Comparison of ENCODE assay signal across 21 mouse cellular contexts in the genomic region with DNA sequence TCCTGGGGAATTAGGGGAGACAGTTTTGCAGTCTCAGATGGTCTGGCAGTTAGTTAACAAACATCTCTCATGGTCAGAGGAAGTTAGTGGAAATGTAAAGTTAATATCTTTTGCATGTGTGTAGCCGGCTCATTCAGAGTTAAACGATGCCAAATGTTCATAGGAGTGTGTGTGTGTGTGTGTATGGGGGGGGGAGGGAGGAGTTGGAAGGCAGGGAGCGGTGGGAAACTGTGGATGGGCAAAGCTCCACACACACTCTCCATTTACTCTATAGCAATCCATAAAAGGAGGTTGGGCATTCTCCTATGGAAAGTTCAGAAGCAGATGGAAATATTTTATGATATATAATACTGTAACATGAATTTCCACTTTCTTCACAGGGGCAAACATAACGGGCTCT.
DNase-seq lines count a peak whose midpoint lies in the region; ATAC-seq lines count a peak whose summit lies in the region.
"Had no signal": no experiment of that assay in that cellular context is flagged by ENCODE, and none has a peak within 500 bp of the region (broad histone marks: within the 10 kb centered on the region; RNA-seq: fewer than 3 reads in every experiment).

No protein-coding gene starts in this region.

- H3K27ac ChIP-seq in embryonic facial prominence, embryonic 11.5 days (replicated peaks; ENCODE audit: low read depth, low read length), result no peak overlapping the region
- no peak overlapping the region for H3K27ac ChIP-seq in embryonic facial prominence, embryonic 10.5 days (replicated peaks)
- H3K27ac ChIP-seq in embryonic facial prominence, embryonic 12.5 days, result 0 out of 2 replicates have a peak overlapping the region, but pooled peaks have one; percentile 50
- peak overlapping the region; percentile 33; the same call in 1 of the 2 replicates for H3K27ac ChIP-seq in limb, embryonic 15.5 days
- H3K27ac ChIP-seq: forebrain, embryonic 13.5 days; gastrocnemius, adult 2 months; heart, embryonic 13.5 days; hindbrain, embryonic 12.5 days had no signal

- no peaks in the 10 kb centered on the region for H3K36me3 ChIP-seq in embryonic facial prominence, embryonic 11.5 days (replicated peaks; ENCODE audit: control insufficient read depth, insufficient read depth, low read depth, low read length)
- no peaks in the 10 kb centered on the region for H3K36me3 ChIP-seq in embryonic facial prominence, embryonic 10.5 days (replicated peaks)
- H3K36me3 ChIP-seq in embryonic facial prominence, embryonic 12.5 days, result no peaks in the 10 kb centered on the region
- H3K36me3 ChIP-seq in limb, embryonic 15.5 days, result no peaks in the 10 kb centered on the region
- H3K36me3 ChIP-seq: heart, embryonic 13.5 days; hindbrain, embryonic 12.5 days had no signal

- no peaks in the 10 kb centered on the region for H3K4me1 ChIP-seq in embryonic facial prominence, embryonic 11.5 days (ENCODE audit: control insufficient read depth, insufficient read depth, low read length)
- H3K4me1 ChIP-seq in embryonic facial prominence, embryonic 10.5 days, result no peaks in the 10 kb centered on the region
- peaks cover 6% of the 10 kb centered on the region for H3K4me1 ChIP-seq in embryonic facial prominence, embryonic 12.5 days
- H3K4me1 ChIP-seq in limb, embryonic 15.5 days, result peaks cover 4% of the 10 kb centered on the region; the same call in 1 of the 2 replicates
- H3K4me1 ChIP-seq: forebrain, embryonic 13.5 days; heart, embryonic 13.5 days had no signal

- no peaks in the 10 kb centered on the region for H3K27me3 ChIP-seq in embryonic facial prominence, embryonic 11.5 days (ENCODE audit: control insufficient read depth, insufficient read depth, low read length)
- no peaks in the 10 kb centered on the region for H3K27me3 ChIP-seq in embryonic facial prominence, embryonic 10.5 days (replicated peaks; ENCODE audit: low read depth, poor library complexity, severe bottlenecking)
- H3K27me3 ChIP-seq in embryonic facial prominence, embryonic 12.5 days, result no peaks in the 10 kb centered on the region
- H3K27me3 ChIP-seq in limb, embryonic 15.5 days, result no peaks in the 10 kb centered on the region
- H3K27me3 ChIP-seq: forebrain, embryonic 13.5 days; heart, embryonic 13.5 days; hindbrain, embryonic 12.5 days had no signal

- 0 out of 2 replicates have a peak, but pooled peaks have one; percentile 39 for ATAC-seq in embryonic facial prominence, embryonic 11.5 days (replicated peaks; ENCODE audit: insufficient number of reproducible peaks, low FRiP score, low TSS enrichment, low read depth)
- peak; percentile 62; the same call in 1 of the 2 replicates for ATAC-seq in embryonic facial prominence, embryonic 12.5 days (ENCODE audit: insufficient number of reproducible peaks, insufficient read depth, low FRiP score, low TSS enrichment)
- peak; percentile 80 for ATAC-seq in limb, embryonic 15.5 days (ENCODE audit: insufficient number of reproducible peaks, low FRiP score, low TSS enrichment, low read depth)
- ATAC-seq in inflammation-experienced regulatory T-cells, adult 6 months, result no peak
- ATAC-seq: forebrain, embryonic 13.5 days; forebrain, postnatal 0 days; hindbrain, embryonic 16.5 days had no signal

- H3K4me3 ChIP-seq in embryonic facial prominence, embryonic 11.5 days (ENCODE audit: low read depth, low read length), result no peak overlapping the region
- H3K4me3 ChIP-seq in embryonic facial prominence, embryonic 10.5 days, result no peak overlapping the region
- no peak overlapping the region for H3K4me3 ChIP-seq in embryonic facial prominence, embryonic 12.5 days
- no peak overlapping the region for H3K4me3 ChIP-seq in limb, embryonic 15.5 days
- H3K4me3 ChIP-seq: forebrain, embryonic 13.5 days; gastrocnemius, adult 2 months; heart, embryonic 13.5 days; hindbrain, embryonic 12.5 days had no signal

- 50% methylated on average over 4 of the region's 4 CpGs for WGBS in embryonic facial prominence, embryonic 11.5 days
- WGBS in embryonic facial prominence, embryonic 10.5 days, result 78% methylated on average over 4 of the region's 4 CpGs
- 34% methylated on average over 4 of the region's 4 CpGs for WGBS in embryonic facial prominence, embryonic 12.5 days
- WGBS in limb, embryonic 15.5 days, result 16% methylated on average over 4 of the region's 4 CpGs

- H3K4me2 ChIP-seq in embryonic facial prominence, embryonic 11.5 days (ENCODE audit: low read depth, low read length), result no peak overlapping the region
- H3K4me2 ChIP-seq in embryonic facial prominence, embryonic 12.5 days (replicated peaks), result 0 out of 2 replicates have a peak overlapping the region, but pooled peaks have one; percentile 5
- H3K4me2 ChIP-seq in limb, embryonic 15.5 days, result 0 out of 2 replicates have a peak overlapping the region, but pooled peaks have one; percentile 10
- H3K4me2 ChIP-seq: forebrain, embryonic 13.5 days; heart, embryonic 13.5 days; hindbrain, embryonic 12.5 days had no signal

- H3K9ac ChIP-seq in embryonic facial prominence, embryonic 11.5 days (replicated peaks; ENCODE audit: low read length), result no peak overlapping the region
- no peak overlapping the region for H3K9ac ChIP-seq in embryonic facial prominence, embryonic 12.5 days
- no peak overlapping the region for H3K9ac ChIP-seq in limb, embryonic 15.5 days
- H3K9ac ChIP-seq: forebrain, embryonic 13.5 days; forebrain, postnatal 0 days; heart, embryonic 13.5 days; hindbrain, embryonic 12.5 days had no signal

- no peaks in the 10 kb centered on the region for H3K9me3 ChIP-seq in embryonic facial prominence, embryonic 11.5 days (replicated peaks; ENCODE audit: control insufficient read depth, low read length)
- no peaks in the 10 kb centered on the region for H3K9me3 ChIP-seq in embryonic facial prominence, embryonic 10.5 days
- no peaks in the 10 kb centered on the region for H3K9me3 ChIP-seq in embryonic facial prominence, embryonic 12.5 days
- no peaks in the 10 kb centered on the region for H3K9me3 ChIP-seq in limb, embryonic 15.5 days
- H3K9me3 ChIP-seq: forebrain, embryonic 13.5 days; heart, embryonic 13.5 days; hindbrain, embryonic 12.5 days had no signal

- peak; percentile 59 for DNase-seq in embryonic facial prominence, embryonic 11.5 days (ENCODE audit: low spot score)
- no peak for DNase-seq in embryonic facial prominence, embryonic 10.5 days (ENCODE audit: low spot score)
- DNase-seq in forelimb bud, embryonic 11.5 days (ENCODE audit: low read depth, low spot score), result peak; percentile 16
- DNase-seq in left cerebral cortex, adult 8-10 months (ENCODE audit: low spot score in 2 of 2), result no peak
- DNase-seq: adrenal gland, postnatal 10 days; B cell, adult 2 months; cerebellum, adult 11 months; cerebellum, adult 8-10 months; cerebellum, postnatal 14 days; embryo, embryonic 11 days; forebrain, postnatal 0 days; gastrocnemius, adult 2 months; gastrocnemius, postnatal 25 days; heart, postnatal 36 days had no signal

Comparison
In these comparisons a context has a peak if more than half of its experiments do, and no peak if none do; other contexts are left out.
1. DNase-seq: peak in embryonic facial prominence, embryonic 11.5 days (single experiment) and forelimb bud, embryonic 11.5 days (single experiment); none in embryonic facial prominence, embryonic 10.5 days (single experiment) and left cerebral cortex, adult 8-10 months (0 of 2).
2. H3K27ac ChIP-seq: peak in embryonic facial prominence, embryonic 12.5 days (single experiment) and limb, embryonic 15.5 days (single experiment); none in embryonic facial prominence, embryonic 11.5 days (single experiment) and embryonic facial prominence, embryonic 10.5 days (single experiment).